Mouse (Mus musculus) hindbrain, embryonic 14.5 days (tissue): ENCODE data around the gene Zfp28. TPM values are rescaled to one million over a fixed set of nuclear protein-coding genes. Genes with fewer than 3 reads are reported as not detected.
"Not testable (repeated sequence)": the region's sequence is repeated elsewhere in the genome, so short reads cannot be mapped to it uniquely, and the experiment has no call there.

ENCODE experiments used
- ATAC-seq: fragments of 200-750 bp; cut with Nextera tagmentation; 2 replicates; pipeline ENCODE4 v1.8.0; 2017; ENCODE audit warnings: moderate number of reproducible peaks, mild to moderate bottlenecking, moderate TSS enrichment, moderate library complexity; ENCODE audit not compliant: low FRiP score
- DNase-seq: peaks from one replicate; pipeline ENCODE4 v3.0.0-alpha.2; 2015; ENCODE audit warnings: low spot score
- H3K27ac ChIP-seq: fragments of 300-500 bp; sonication (generic); 2 replicates; pipeline ENCODE4 v1.5.1; 2014; ENCODE audit warnings: mild to moderate bottlenecking, moderate library complexity
- H3K27me3 ChIP-seq: fragments of 300-500 bp; sonication (generic); 2 replicates; pipeline ENCODE4 v1.6.1; 2014; ENCODE audit warnings: mild to moderate bottlenecking, low read length, mixed read lengths; ENCODE audit not compliant: control insufficient read depth, insufficient read depth
- H3K36me3 ChIP-seq: fragments of 300-500 bp; sonication (generic); replicated peaks from 2 replicates; pipeline ENCODE4 v1.6.1; 2014; ENCODE audit not compliant: control insufficient read depth, insufficient read depth
- H3K4me1 ChIP-seq: fragments of 300-500 bp; sonication (generic); replicated peaks from 2 replicates; pipeline ENCODE4 v1.6.1; 2014; ENCODE audit warnings: antibody characterized with exemption, low read length, mixed read lengths; ENCODE audit not compliant: control insufficient read depth, insufficient read depth
- H3K4me2 ChIP-seq: fragments of 300-500 bp; sonication (generic); replicated peaks from 2 replicates; pipeline ENCODE4 v1.6.1; 2014; ENCODE audit warnings: mild to moderate bottlenecking, moderate library complexity
- H3K4me3 ChIP-seq: fragments of 300-500 bp; sonication (generic); replicated peaks from 2 replicates; pipeline ENCODE4 v1.5.1; 2014; ENCODE audit warnings: mild to moderate bottlenecking, low read length
- H3K9ac ChIP-seq: fragments of 300-500 bp; sonication (generic); 2 replicates; pipeline ENCODE4 v1.6.1; 2014
- H3K9me3 ChIP-seq: fragments of 300-500 bp; sonication (generic); 2 replicates; pipeline ENCODE4 v1.6.1; 2016; ENCODE audit warnings: low read length; ENCODE audit not compliant: control insufficient read depth
- WGBS: fragments of 180-500 bp; shearing (Covaris S2); extraction: QIAGEN DNeasy Blood & Tissue Kit; methylation state at CpG from one replicate; pipeline ENCODE4 v1.1.7; 2014; 5-methylcytosine and 5-hydroxymethylcytosine counted together
- polyA plus RNA-seq: library from polyadenylated mRNA; unstranded; fragments of >200 nt; fragmentation: Nextera tagmentation; extraction: Ambion mirVana; gene quantifications from 2 replicates; pipeline ENCODE4 v1.2.1, GENCODE M21; 2014

Gene Zfp28
- polyA plus RNA-seq, 1 experiment from 2014 or later = 16.0 TPM

- no peaks in the 10 kb centered on the region for H3K36me3 ChIP-seq
- H3K4me1 ChIP-seq = peaks cover 14% of the 10 kb centered on the region; the same call in 1 of the 2 replicates
- H3K9ac ChIP-seq = peak overlapping the region; percentile 72
- H3K27me3 ChIP-seq = no peaks in the 10 kb centered on the region
- H3K4me2 ChIP-seq = peak overlapping the region; percentile 65
- peak overlapping the region; percentile 42 for H3K4me3 ChIP-seq
- DNase-seq (peak; percentile 97), ATAC-seq (peak; percentile 93)
- under 1% methylated on average over 38 of the region's 38 CpGs for WGBS
- no peaks in the 10 kb centered on the region for H3K9me3 ChIP-seq
- H3K27ac ChIP-seq = peak overlapping the region; percentile 96
These were observed 20.6 kb upstream of the Zfp28 start for GRCm38 (mm10) chr7:6362268-6363046.

- Histone ChIP-seq H3K9me3 (no peaks in the 10 kb centered on the region), H3K4me3 (peak within 1 kb of the TSS; percentile 42), H3K4me2 (peak within 1 kb of the TSS; percentile 65), H3K36me3 (no peaks in the 10 kb centered on the region), H3K27ac (peak within 1 kb of the TSS; percentile 96), H3K27me3 (no peaks in the 10 kb centered on the region), H3K9ac (peak within 1 kb of the TSS; percentile 72), H3K4me1 (peaks cover 14% of the 10 kb centered on the region; the same call in 1 of the 2 replicates)
- ATAC-seq (peak; percentile 85), DNase-seq (peak; percentile 93)
- under 1% methylated on average over 23 of the region's 23 CpGs for WGBS
These were observed 20.0 kb upstream of the Zfp28 start, which contains the start of gene Zfp78 for GRCm38 (mm10) chr7:6363047-6363488. Gene Zfp78 (plus strand): TSS chr7:6363280.

GRCm38 (mm10) chr7:6364761-6365160, 18.3 kb upstream of the Zfp28 start:
- ATAC-seq (no peak), DNase-seq (no peak)
- no peaks in the 10 kb centered on the region for H3K27me3 ChIP-seq
- H3K4me3 ChIP-seq = no peak overlapping the region
- H3K4me2 ChIP-seq = peak overlapping the region; percentile 65; the same call in 1 of the 2 replicates
- WGBS = 67% methylated on average over 1 of the region's 1 CpGs
- no peak overlapping the region for H3K27ac ChIP-seq
- no peaks in the 10 kb centered on the region for H3K36me3 ChIP-seq
- H3K9me3 ChIP-seq = no peaks in the 10 kb centered on the region
- no peak overlapping the region for H3K9ac ChIP-seq
- peaks cover 14% of the 10 kb centered on the region; the same call in 1 of the 2 replicates for H3K4me1 ChIP-seq

GRCm38 (mm10) chr7:6367185-6367584, 15.9 kb upstream of the Zfp28 start:
- no peak for ATAC-seq
- WGBS = 91% methylated on average over 5 of the region's 5 CpGs

GRCm38 (mm10) chr7:6368146-6368545, 14.9 kb upstream of the Zfp28 start:
- not testable (repeated sequence) for H3K27ac ChIP-seq, H3K9ac ChIP-seq, DNase-seq, H3K9me3 ChIP-seq, ATAC-seq, H3K4me2 ChIP-seq, H3K4me3 ChIP-seq, H3K36me3 ChIP-seq, H3K27me3 ChIP-seq, H3K4me1 ChIP-seq
- WGBS = 90% methylated on average over 5 of the region's 5 CpGs

More at GRCm38 (mm10) chr7:6367185-6367584, 15.9 kb upstream of the Zfp28 start:
- H3K27me3 ChIP-seq = no peaks in the 10 kb centered on the region
- H3K9ac ChIP-seq = no peak overlapping the region
- H3K36me3 ChIP-seq = no peaks in the 10 kb centered on the region
- no peaks in the 10 kb centered on the region for H3K9me3 ChIP-seq
- DNase-seq = no peak
- peaks cover 9% of the 10 kb centered on the region; the same call in 1 of the 2 replicates for H3K4me1 ChIP-seq
- H3K4me3 ChIP-seq = no peak overlapping the region
- no peak overlapping the region for H3K4me2 ChIP-seq
- H3K27ac ChIP-seq = no peak overlapping the region

- 85% methylated on average over 3 of the region's 3 CpGs for WGBS
- no peak for ATAC-seq
These were observed 13.6 kb upstream of the Zfp28 start for GRCm38 (mm10) chr7:6369460-6369859.

GRCm38 (mm10) chr7:6372993-6373392, 10.1 kb upstream of the Zfp28 start:
- Histone ChIP-seq H3K9me3 (no peaks in the 10 kb centered on the region), H3K27me3 (no peaks in the 10 kb centered on the region), H3K4me2 (no peak overlapping the region), H3K9ac (no peak overlapping the region), H3K27ac (no peak overlapping the region), H3K4me1 (no peaks in the 10 kb centered on the region), H3K36me3 (peaks cover 13% of the 10 kb centered on the region; the same call in 1 of the 2 replicates), H3K4me3 (no peak overlapping the region)
- DNase-seq (no peak), ATAC-seq (no peak)
- 90% methylated on average over 3 of the region's 3 CpGs for WGBS

More at GRCm38 (mm10) chr7:6369460-6369859, 13.6 kb upstream of the Zfp28 start:
- DNase-seq = no peak
- Histone ChIP-seq H3K9me3 (no peaks in the 10 kb centered on the region), H3K9ac (no peak overlapping the region), H3K4me1 (peaks cover 3% of the 10 kb centered on the region; the same call in 1 of the 2 replicates), H3K4me3 (no peak overlapping the region), H3K27ac (no peak overlapping the region), H3K27me3 (no peaks in the 10 kb centered on the region), H3K4me2 (no peak overlapping the region), H3K36me3 (peaks cover 5% of the 10 kb centered on the region; the same call in 1 of the 2 replicates)

- Histone ChIP-seq H3K9me3 (no peaks in the 10 kb centered on the region), H3K4me1 (peaks cover 6% of the 10 kb centered on the region; the same call in 1 of the 2 replicates), H3K27ac (no peak overlapping the region), H3K4me2 (no peak overlapping the region), H3K36me3 (0 out of 2 replicates have a peak, but pooled peaks cover 18% of the 10 kb centered on the region), H3K27me3 (no peaks in the 10 kb centered on the region), H3K4me3 (no peak overlapping the region), H3K9ac (no peak overlapping the region)
- 90% methylated on average over 8 of the region's 8 CpGs for WGBS
- DNase-seq (no peak), ATAC-seq (no peak)
These were observed 4.7 kb upstream of the Zfp28 start for GRCm38 (mm10) chr7:6378441-6378840.

- 79% methylated on average over 2 of the region's 2 CpGs for WGBS
- Histone ChIP-seq H3K27me3 (no peaks in the 10 kb centered on the region), H3K36me3 (peaks cover 25% of the 10 kb centered on the region; the same call in 1 of the 2 replicates), H3K4me1 (peaks cover 17% of the 10 kb centered on the region; the same call in 1 of the 2 replicates), H3K4me3 (no peak overlapping the region), H3K9ac (no peak overlapping the region), H3K9me3 (no peaks in the 10 kb centered on the region), H3K4me2 (no peak overlapping the region), H3K27ac (no peak overlapping the region)
- no peak for ATAC-seq
- no peak for DNase-seq
These were observed 1.7 kb upstream of the Zfp28 start for GRCm38 (mm10) chr7:6381431-6381830.
